Mouse (Mus musculus): ENCODE measurements around the gene Nop14. TPM values are rescaled to one million over a fixed set of nuclear protein-coding genes. Genes with fewer than 3 reads are reported as not detected.
A peak's percentile ranks its signal among the peaks of the same experiment; 100 is the strongest.
"Not testable (repeated sequence)": the region's sequence is repeated elsewhere in the genome, so short reads cannot be mapped to it uniquely, and the experiment has no call there.

Nop14 gene
- polyA plus RNA-seq, 1 experiment from 2014 or later: 24.6 TPM

- no peaks in the 10 kb centered on the region for H3K9me3 ChIP-seq (replicated peaks)
- H3K4me2 ChIP-seq: no peak overlapping the region
- WGBS: 75% methylated on average over 3 of the region's 3 CpGs
- no peak overlapping the region for H3K4me3 ChIP-seq
- no peaks in the 10 kb centered on the region for H3K27me3 ChIP-seq
- ATAC-seq: no peak
- no peak overlapping the region for H3K9ac ChIP-seq
- peaks cover 69% of the 10 kb centered on the region for H3K36me3 ChIP-seq (ENCODE audit: poor library complexity, severe bottlenecking)
- no peak overlapping the region for H3K27ac ChIP-seq
- H3K4me1 ChIP-seq: no peaks in the 10 kb centered on the region
Measured at GRCm38 (mm10) chr5:34608226-34608625, 51.7 kb downstream of the Nop14 start.

DNA sequence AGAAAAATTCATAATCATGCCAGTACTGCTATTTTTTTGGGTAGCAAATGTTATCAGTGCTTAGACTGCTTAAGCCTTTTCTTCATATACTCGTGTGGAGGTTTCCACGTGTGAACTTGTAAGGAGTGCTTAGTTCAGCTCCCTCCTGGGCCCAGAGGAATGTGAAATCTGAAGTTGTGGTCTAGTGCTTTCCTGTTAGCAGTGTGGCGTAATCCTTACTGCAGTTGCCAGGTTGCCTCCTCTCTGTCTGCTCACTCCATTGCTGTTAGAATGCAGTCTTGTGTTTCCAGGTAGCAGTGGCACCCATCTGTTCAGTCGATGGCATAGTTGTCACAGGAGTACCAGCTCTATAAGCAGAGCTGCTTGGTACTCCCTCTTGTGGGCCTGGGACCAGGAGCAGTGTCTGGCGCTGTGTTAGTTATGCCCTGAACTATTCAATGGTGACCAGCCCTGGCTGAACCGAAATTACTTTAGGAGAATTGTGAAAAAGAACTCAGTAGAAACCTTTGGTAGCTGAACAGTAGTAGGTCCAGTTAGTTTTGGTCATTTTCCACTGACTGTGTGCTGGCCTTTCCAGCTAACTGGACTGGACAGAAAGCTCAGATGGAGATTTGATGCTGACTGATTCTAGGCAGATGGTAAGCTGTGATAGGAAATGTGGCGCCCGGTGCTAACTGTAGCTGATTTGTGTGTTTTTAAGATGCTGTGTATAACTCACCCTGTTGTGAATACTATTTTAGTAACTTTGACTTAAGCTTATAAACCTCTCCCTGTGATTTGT lies 52.7 kb downstream of the Nop14 start:
- H3K27ac ChIP-seq: no peak overlapping the region
- no peak overlapping the region for H3K4me2 ChIP-seq

GRCm38 (mm10) chr5:34604576-34604975 lies 55.4 kb downstream of the Nop14 start:
- 95% methylated on average over 5 of the region's 5 CpGs for WGBS
- Histone ChIP-seq H3K4me1 (no peaks in the 10 kb centered on the region), H3K9me3 (replicated peaks) (no peaks in the 10 kb centered on the region), H3K4me3 (no peak overlapping the region), H3K27ac (no peak overlapping the region), H3K27me3 (no peaks in the 10 kb centered on the region), H3K4me2 (no peak overlapping the region), H3K36me3 (ENCODE audit: poor library complexity, severe bottlenecking) (peaks cover 66% of the 10 kb centered on the region), H3K9ac (no peak overlapping the region)
- ATAC-seq: no peak

More for the DNA sequence above, 52.7 kb downstream of the Nop14 start:
- Histone ChIP-seq H3K4me3 (no peak overlapping the region), H3K36me3 (ENCODE audit: poor library complexity, severe bottlenecking) (peaks cover 71% of the 10 kb centered on the region), H3K9ac (no peak overlapping the region), H3K27me3 (no peaks in the 10 kb centered on the region), H3K4me1 (no peaks in the 10 kb centered on the region), H3K9me3 (replicated peaks) (no peaks in the 10 kb centered on the region)
- no peak for ATAC-seq
- WGBS: 90% methylated on average over 8 of the region's 8 CpGs

GRCm38 (mm10) chr5:34593202-34593727 lies 66.7 kb downstream of the Nop14 start:
- Histone ChIP-seq H3K4me3 (no peak overlapping the region), H3K4me1 (peaks cover 26% of the 10 kb centered on the region), H3K27ac (no peak overlapping the region), H3K27me3 (no peaks in the 10 kb centered on the region), H3K4me2 (no peak overlapping the region), H3K36me3 (ENCODE audit: poor library complexity, severe bottlenecking) (peaks cover 9% of the 10 kb centered on the region), H3K9me3 (replicated peaks) (no peaks in the 10 kb centered on the region), H3K9ac (no peak overlapping the region)
- WGBS: 95% methylated on average over 9 of the region's 9 CpGs
- no peak for ATAC-seq

DNA sequence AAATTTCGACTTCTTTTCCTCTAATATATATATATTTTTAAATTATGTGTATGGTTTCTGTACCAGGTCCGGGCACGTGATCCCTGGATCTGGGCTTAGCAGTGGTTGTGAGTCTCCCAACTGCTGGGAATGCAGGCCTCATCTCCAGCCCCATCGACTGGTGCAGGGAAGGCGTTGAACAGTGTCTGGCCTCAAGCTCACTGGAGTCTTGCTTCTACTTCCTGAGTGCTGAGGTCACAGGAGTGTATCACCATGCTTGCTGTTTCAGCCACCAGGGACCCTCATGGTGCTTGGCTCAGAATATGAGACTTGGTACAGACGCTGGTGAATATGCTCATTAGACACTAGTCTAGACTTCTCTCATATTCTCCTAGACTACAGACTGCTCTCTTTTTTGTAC lies 67.3 kb downstream of the Nop14 start:
- H3K27me3 ChIP-seq: no peaks in the 10 kb centered on the region
- peaks cover 3% of the 10 kb centered on the region for H3K36me3 ChIP-seq (ENCODE audit: poor library complexity, severe bottlenecking)
- peak overlapping the region; percentile 51; the same call in 1 of the 2 replicates for H3K27ac ChIP-seq
- no peak overlapping the region for H3K4me2 ChIP-seq
- WGBS: 89% methylated on average over 6 of the region's 6 CpGs
- peaks cover 26% of the 10 kb centered on the region for H3K4me1 ChIP-seq
- no peak overlapping the region for H3K9ac ChIP-seq
- no peak for ATAC-seq
- H3K4me3 ChIP-seq: no peak overlapping the region
- no peaks in the 10 kb centered on the region for H3K9me3 ChIP-seq (replicated peaks)

DNA sequence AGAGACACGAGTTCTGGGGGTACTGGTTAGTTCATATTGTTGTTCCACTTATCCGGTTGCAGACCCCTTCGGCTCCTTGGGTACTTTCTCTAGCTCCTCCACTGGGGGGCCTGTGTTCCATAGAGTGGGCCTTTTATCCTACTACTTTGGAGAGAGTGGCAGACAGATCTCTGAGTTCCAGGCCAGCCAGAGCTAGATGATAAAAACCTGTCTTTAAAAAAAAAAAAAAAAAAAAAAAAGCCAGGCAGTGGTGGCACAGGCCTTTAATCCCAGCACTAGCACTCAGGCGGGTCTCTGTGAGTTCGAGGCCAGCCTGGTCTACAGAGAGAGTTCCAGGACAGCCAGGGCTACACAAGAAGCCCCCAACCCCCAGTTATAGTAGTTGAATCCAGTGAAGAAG lies 67.7 kb downstream of the Nop14 start:
- not testable (repeated sequence) for H3K9ac ChIP-seq; H3K4me3 ChIP-seq; H3K9me3 ChIP-seq (replicated peaks); H3K4me2 ChIP-seq; ATAC-seq; H3K36me3 ChIP-seq (ENCODE audit: poor library complexity, severe bottlenecking); H3K27me3 ChIP-seq
- Histone ChIP-seq H3K4me1 (peaks cover 30% of the 10 kb centered on the region), H3K27ac (peak overlapping the region; percentile 51; the same call in 1 of the 2 replicates)
- 52% methylated on average over 5 of the region's 5 CpGs for WGBS

- WGBS: 6% methylated on average over 5 of the region's 5 CpGs
- peak; percentile 63; the same call in 1 of the 2 replicates for ATAC-seq
- H3K9me3 ChIP-seq (replicated peaks): no peaks in the 10 kb centered on the region
- H3K9ac ChIP-seq: no peak overlapping the region
- H3K4me3 ChIP-seq: no peak overlapping the region
- H3K4me2 ChIP-seq: no peak overlapping the region
- H3K36me3 ChIP-seq (ENCODE audit: poor library complexity, severe bottlenecking): no peaks in the 10 kb centered on the region
- H3K4me1 ChIP-seq: peaks cover 34% of the 10 kb centered on the region
- peak overlapping the region; percentile 49 for H3K27ac ChIP-seq
- no peaks in the 10 kb centered on the region for H3K27me3 ChIP-seq
Measured at GRCm38 (mm10) chr5:34591388-34592004, 68.5 kb downstream of the Nop14 start.

DNA sequence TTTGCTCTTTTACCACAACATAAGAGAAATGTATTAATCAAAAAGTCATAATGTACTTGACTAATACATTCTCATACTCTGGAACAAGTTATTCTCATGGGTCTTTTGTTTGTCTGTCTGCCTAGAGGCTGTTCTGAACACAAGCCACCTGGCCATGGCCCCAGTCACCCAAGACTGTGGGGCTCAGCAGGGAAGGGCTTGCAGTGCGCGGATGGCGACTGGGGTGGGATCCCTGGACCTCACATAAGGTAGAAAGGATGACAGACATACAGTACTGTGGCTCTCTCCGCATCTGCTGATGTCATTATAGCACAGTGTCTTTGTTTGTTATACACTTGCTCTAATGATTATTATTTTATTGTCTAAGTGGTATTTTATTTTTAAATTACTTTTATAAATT lies 69.2 kb downstream of the Nop14 start:
- H3K27ac ChIP-seq: peak overlapping the region; percentile 69
- H3K27me3 ChIP-seq: no peaks in the 10 kb centered on the region
- 9% methylated on average over 4 of the region's 4 CpGs for WGBS
- H3K9ac ChIP-seq: no peak overlapping the region
- peaks cover 40% of the 10 kb centered on the region for H3K4me1 ChIP-seq
- no peaks in the 10 kb centered on the region for H3K36me3 ChIP-seq (ENCODE audit: poor library complexity, severe bottlenecking)
- no peak overlapping the region for H3K4me3 ChIP-seq
- H3K9me3 ChIP-seq (replicated peaks): no peaks in the 10 kb centered on the region
- ATAC-seq: no peak
- no peak overlapping the region for H3K4me2 ChIP-seq

DNA sequence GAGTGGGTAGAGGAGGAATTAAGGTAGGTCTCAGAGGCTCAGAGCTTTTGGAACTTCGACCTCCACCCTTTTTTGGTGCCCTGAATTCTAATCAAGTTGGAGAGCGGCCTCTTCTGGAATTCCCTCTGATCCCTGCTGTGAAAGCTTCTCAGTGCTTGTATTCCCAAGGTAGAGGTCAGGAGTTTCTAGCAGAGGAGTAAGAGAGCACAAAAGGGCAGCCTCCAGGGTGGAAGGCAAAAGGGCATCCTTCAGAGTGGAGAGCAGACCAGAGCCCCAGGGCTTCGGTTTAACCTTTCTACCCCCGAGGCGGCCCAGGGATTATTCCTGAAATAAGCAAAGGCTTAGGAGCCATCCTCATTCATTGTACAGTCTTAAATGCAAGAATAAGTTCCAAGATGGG lies 69.9 kb downstream of the Nop14 start:
- H3K27me3 ChIP-seq: no peaks in the 10 kb centered on the region
- 6% methylated on average over 5 of the region's 5 CpGs for WGBS
- H3K9ac ChIP-seq: peak overlapping the region; percentile 45
- H3K4me3 ChIP-seq: no peak overlapping the region
- H3K36me3 ChIP-seq (ENCODE audit: poor library complexity, severe bottlenecking): no peaks in the 10 kb centered on the region
- H3K4me1 ChIP-seq: peaks cover 40% of the 10 kb centered on the region
- ATAC-seq: no peak
- H3K9me3 ChIP-seq (replicated peaks): no peaks in the 10 kb centered on the region
- no peak overlapping the region; the same call in 1 of the 2 replicates for H3K4me2 ChIP-seq
- H3K27ac ChIP-seq: peak overlapping the region; percentile 69; the same call in 1 of the 2 replicates

Other genes with a start within 250 kb of the Nop14 start
- gene Tnip2, start 146.2 kb downstream of the Nop14 start, polyA plus RNA-seq (2015; fragmentation: Nextera tagmentation; extraction: Ambion mirVana): 5.1 and 5.7 TPM in 2 replicates
- 19.1 and 23.1 TPM in 2 replicates for gene Sh3bp2, start 134.3 kb downstream of the Nop14 start, polyA plus RNA-seq (2015; fragmentation: Nextera tagmentation; extraction: Ambion mirVana)
- 173 and 185 TPM in 2 replicates for gene Add1, start 86.5 kb downstream of the Nop14 start, polyA plus RNA-seq (2015; fragmentation: Nextera tagmentation; extraction: Ambion mirVana)
- 86.9 and 99.0 TPM in 2 replicates for gene Mfsd10, start 22.9 kb downstream of the Nop14 start, polyA plus RNA-seq (2015; fragmentation: Nextera tagmentation; extraction: Ambion mirVana)
- gene Grk4, start 231 bp upstream of the Nop14 start, polyA plus RNA-seq (2015; fragmentation: Nextera tagmentation; extraction: Ambion mirVana): 1.0 and 1.3 TPM in 2 replicates
- gene Htt, start 101.6 kb upstream of the Nop14 start, polyA plus RNA-seq (2015; fragmentation: Nextera tagmentation; extraction: Ambion mirVana): 13.1 and 16.4 TPM in 2 replicates
- 2.2 and 3.9 TPM in 2 replicates for gene Msantd1, start 247.9 kb upstream of the Nop14 start, polyA plus RNA-seq (2015; fragmentation: Nextera tagmentation; extraction: Ambion mirVana)

All from forebrain, embryonic 13.5 days (tissue).